Mouse (Mus musculus): ENCODE measurements around the gene Cfdp1. TPM values are rescaled to one million over a fixed set of nuclear protein-coding genes. Genes with fewer than 3 reads are reported as not detected.

Gene Cfdp1
- total and polyA plus RNA-seq, 3 experiments: 26.1 to 229 (median 160) TPM

DNA sequence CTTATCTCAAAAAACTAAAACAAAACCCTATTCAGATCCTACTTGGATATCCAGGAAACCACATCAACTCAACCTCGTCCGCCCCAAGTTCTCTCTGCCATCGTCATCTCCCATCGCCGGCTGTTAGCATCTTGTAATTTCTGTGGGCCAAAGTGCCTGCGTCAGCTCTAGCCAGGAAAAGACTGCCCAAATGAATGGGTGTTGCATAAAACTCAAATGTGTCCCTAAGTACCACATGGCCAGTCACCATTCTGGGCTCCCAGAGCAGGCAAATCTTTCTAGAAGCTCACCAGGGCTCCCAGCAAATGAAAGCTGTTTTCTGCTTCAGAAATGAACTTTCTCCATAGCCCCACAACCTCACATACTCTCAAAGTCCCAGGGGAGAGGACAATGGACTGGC, 112.5 kb downstream of the Cfdp1 start:
- no peak for ATAC-seq (ENCODE audit: extremely low read depth, insufficient number of reproducible peaks, low FRiP score, poor library complexity, severe bottlenecking)
- Histone ChIP-seq H3K9me3 (replicated peaks) (no peaks in the 10 kb centered on the region), H3K4me3 (ENCODE audit: low read depth, low read length) (no peak overlapping the region), H3K36me3 (replicated peaks) (no peaks in the 10 kb centered on the region), H3K4me1 (ENCODE audit: insufficient read depth, low read depth, low read length) (no peaks in the 10 kb centered on the region), H3K27me3 (ENCODE audit: insufficient read depth, low read length) (peaks cover 80% of the 10 kb centered on the region)
- DNase-seq (ENCODE audit: low spot score): no peak
- no peak for TF ChIP-seq GATA1 (IDR thresholded peaks at IDR 0.05; ENCODE audit: borderline replicate concordance, low read length)
- no peak for TF ChIP-seq GATA2 (IDR thresholded peaks at IDR 0.05; ENCODE audit: borderline replicate concordance, low read depth, low read length)
- no peak for TF ChIP-seq TAL1 (conservative IDR thresholded peaks at IDR 0.05; ENCODE audit: low read depth, low read length)
- no peak for TF ChIP-seq CTCF (IDR thresholded peaks at IDR 0.05; ENCODE audit: low read depth, low read length)
- TF ChIP-seq POLR2AphosphoS5 (IDR thresholded peaks at IDR 0.05; ENCODE audit: insufficient replicate concordance, low read depth, low read length): no peak

DNA sequence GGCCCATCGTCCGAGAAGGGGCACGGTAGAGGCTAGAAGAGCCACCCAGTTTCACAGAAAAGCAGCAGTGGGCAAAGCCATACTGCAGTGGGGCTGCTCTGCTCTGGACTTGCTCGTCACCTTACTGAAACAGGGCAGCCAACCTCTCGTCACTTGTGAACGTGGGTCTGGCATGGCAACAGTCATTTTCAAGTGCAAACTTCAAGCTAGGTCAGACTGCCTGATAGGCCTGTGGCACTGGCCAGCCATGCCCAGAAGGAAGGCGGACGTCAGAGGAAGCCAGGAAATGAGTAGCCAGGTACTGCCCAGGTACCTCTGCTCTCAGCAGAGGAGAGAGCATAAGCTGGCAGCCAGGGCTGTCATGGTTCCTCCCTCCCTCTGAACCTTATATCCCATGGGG, 113.1 kb downstream of the Cfdp1 start:
- peaks cover 82% of the 10 kb centered on the region for H3K27me3 ChIP-seq (ENCODE audit: insufficient read depth, low read length)
- DNase-seq (ENCODE audit: low spot score) (no peak), ATAC-seq (ENCODE audit: extremely low read depth, insufficient number of reproducible peaks, low FRiP score, poor library complexity, severe bottlenecking) (no peak)
- TF ChIP-seq GATA2 (IDR thresholded peaks at IDR 0.05; ENCODE audit: borderline replicate concordance, low read depth, low read length) (no peak), POLR2AphosphoS5 (IDR thresholded peaks at IDR 0.05; ENCODE audit: insufficient replicate concordance, low read depth, low read length) (no peak), GATA1 (IDR thresholded peaks at IDR 0.05; ENCODE audit: borderline replicate concordance, low read length) (no peak), TAL1 (conservative IDR thresholded peaks at IDR 0.05; ENCODE audit: low read depth, low read length) (no peak), CTCF (IDR thresholded peaks at IDR 0.05; ENCODE audit: low read depth, low read length) (no peak)
- H3K9me3 ChIP-seq (replicated peaks): no peaks in the 10 kb centered on the region
- no peaks in the 10 kb centered on the region for H3K4me1 ChIP-seq (ENCODE audit: insufficient read depth, low read depth, low read length)
- no peaks in the 10 kb centered on the region for H3K36me3 ChIP-seq (replicated peaks)
- no peak overlapping the region for H3K4me3 ChIP-seq (ENCODE audit: low read depth, low read length)

DNA sequence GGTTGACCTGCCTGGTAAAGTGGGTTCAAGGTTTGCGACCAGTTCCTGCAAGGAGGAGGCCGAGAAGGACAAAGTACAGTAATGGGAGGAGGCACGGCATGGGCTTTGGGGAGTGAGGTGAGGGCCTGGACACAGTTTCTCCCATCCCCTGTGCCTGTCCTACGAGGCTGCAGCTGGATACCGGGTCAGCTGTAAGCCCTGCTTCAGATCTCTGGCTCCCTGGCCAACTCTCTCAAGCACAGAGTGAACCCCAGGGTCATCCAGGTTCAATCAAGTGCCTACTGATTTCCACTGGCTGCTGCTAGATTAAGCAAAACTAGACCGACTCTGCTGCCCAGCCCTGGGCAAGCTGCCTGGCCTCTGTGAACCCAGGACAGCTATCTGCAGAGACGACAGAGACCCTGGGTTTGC, 113.8 kb downstream of the Cfdp1 start:
- no peak for ATAC-seq (ENCODE audit: extremely low read depth, insufficient number of reproducible peaks, low FRiP score, poor library complexity, severe bottlenecking)
- no peak for DNase-seq (ENCODE audit: low spot score)
- H3K4me3 ChIP-seq (ENCODE audit: low read depth, low read length): no peak overlapping the region
- no peaks in the 10 kb centered on the region for H3K36me3 ChIP-seq (replicated peaks)
- no peaks in the 10 kb centered on the region for H3K9me3 ChIP-seq (replicated peaks)
- TF ChIP-seq GATA1 (IDR thresholded peaks at IDR 0.05; ENCODE audit: borderline replicate concordance, low read length): no peak
- no peak for TF ChIP-seq POLR2AphosphoS5 (IDR thresholded peaks at IDR 0.05; ENCODE audit: insufficient replicate concordance, low read depth, low read length)
- TF ChIP-seq CTCF (IDR thresholded peaks at IDR 0.05; ENCODE audit: low read depth, low read length): no peak
- no peak for TF ChIP-seq TAL1 (conservative IDR thresholded peaks at IDR 0.05; ENCODE audit: low read depth, low read length)
- TF ChIP-seq GATA2 (IDR thresholded peaks at IDR 0.05; ENCODE audit: borderline replicate concordance, low read depth, low read length): no peak
- no peaks in the 10 kb centered on the region for H3K4me1 ChIP-seq (ENCODE audit: insufficient read depth, low read depth, low read length)
- H3K27me3 ChIP-seq (ENCODE audit: insufficient read depth, low read length): peaks cover 83% of the 10 kb centered on the region

DNA sequence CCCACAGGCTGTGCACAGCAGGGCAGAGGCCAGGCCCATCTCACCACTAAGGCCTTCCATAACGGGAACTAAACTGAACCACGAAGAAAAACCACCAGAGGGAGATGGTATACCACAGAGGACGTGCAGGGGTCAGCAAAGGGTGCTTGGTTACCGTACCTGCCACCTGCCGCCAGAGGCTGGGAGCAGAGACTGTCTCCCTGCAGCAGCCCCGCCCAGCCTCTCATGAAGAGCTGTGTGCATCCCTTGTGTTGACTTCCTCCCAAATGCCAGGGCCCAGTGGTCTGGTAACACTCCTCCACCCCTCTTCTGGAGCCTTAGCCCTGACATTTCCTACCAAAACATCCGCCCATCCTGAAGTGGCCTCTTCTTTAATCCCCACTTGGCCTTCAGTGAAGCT, 114.5 kb downstream of the Cfdp1 start:
- DNase-seq (ENCODE audit: low spot score) (no peak), ATAC-seq (ENCODE audit: extremely low read depth, insufficient number of reproducible peaks, low FRiP score, poor library complexity, severe bottlenecking) (no peak)
- Histone ChIP-seq H3K4me3 (ENCODE audit: low read depth, low read length) (no peak overlapping the region), H3K4me1 (ENCODE audit: insufficient read depth, low read depth, low read length) (no peaks in the 10 kb centered on the region), H3K36me3 (replicated peaks) (no peaks in the 10 kb centered on the region), H3K9me3 (replicated peaks) (no peaks in the 10 kb centered on the region), H3K27me3 (ENCODE audit: insufficient read depth, low read length) (peaks cover 88% of the 10 kb centered on the region)
- no peak for TF ChIP-seq GATA1 (IDR thresholded peaks at IDR 0.05; ENCODE audit: borderline replicate concordance, low read length)
- no peak for TF ChIP-seq CTCF (IDR thresholded peaks at IDR 0.05; ENCODE audit: low read depth, low read length)
- no peak for TF ChIP-seq TAL1 (conservative IDR thresholded peaks at IDR 0.05; ENCODE audit: low read depth, low read length)
- TF ChIP-seq GATA2 (IDR thresholded peaks at IDR 0.05; ENCODE audit: borderline replicate concordance, low read depth, low read length): no peak
- no peak for TF ChIP-seq POLR2AphosphoS5 (IDR thresholded peaks at IDR 0.05; ENCODE audit: insufficient replicate concordance, low read depth, low read length)

DNA sequence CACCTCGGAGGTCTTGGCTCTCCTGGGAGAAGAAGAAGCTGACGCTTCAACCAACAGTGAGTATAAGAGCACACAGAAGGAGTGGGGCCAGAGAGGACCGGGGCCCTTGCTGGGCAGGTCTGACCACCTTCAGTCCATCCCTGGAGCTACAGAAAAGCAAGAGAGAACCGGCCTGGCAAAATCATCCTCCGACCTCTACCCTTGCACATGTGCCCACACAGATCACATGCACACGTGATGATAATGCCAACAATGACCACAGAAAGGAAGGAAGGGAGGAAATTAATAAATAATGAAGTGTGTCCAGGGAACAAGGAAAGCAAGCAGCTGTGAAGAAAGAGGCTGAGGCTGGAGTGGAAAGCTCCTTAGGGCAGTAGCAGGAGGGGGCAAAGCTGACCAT, 115.2 kb downstream of the Cfdp1 start:
- no peak for TF ChIP-seq POLR2AphosphoS5 (IDR thresholded peaks at IDR 0.05; ENCODE audit: insufficient replicate concordance, low read depth, low read length)
- TF ChIP-seq CTCF (IDR thresholded peaks at IDR 0.05; ENCODE audit: low read depth, low read length): no peak
- TF ChIP-seq GATA2 (IDR thresholded peaks at IDR 0.05; ENCODE audit: borderline replicate concordance, low read depth, low read length): no peak
- TF ChIP-seq TAL1 (conservative IDR thresholded peaks at IDR 0.05; ENCODE audit: low read depth, low read length): no peak
- TF ChIP-seq GATA1 (IDR thresholded peaks at IDR 0.05; ENCODE audit: borderline replicate concordance, low read length): no peak
- ATAC-seq (ENCODE audit: extremely low read depth, insufficient number of reproducible peaks, low FRiP score, poor library complexity, severe bottlenecking): no peak
- Histone ChIP-seq H3K4me3 (ENCODE audit: low read depth, low read length) (no peak overlapping the region), H3K36me3 (replicated peaks) (no peaks in the 10 kb centered on the region), H3K27me3 (ENCODE audit: insufficient read depth, low read length) (peaks cover 88% of the 10 kb centered on the region), H3K4me1 (ENCODE audit: insufficient read depth, low read depth, low read length) (peaks cover 2% of the 10 kb centered on the region; the same call in 1 of the 2 replicates), H3K9me3 (replicated peaks) (no peaks in the 10 kb centered on the region)
- no peak for DNase-seq (ENCODE audit: low spot score)

DNA sequence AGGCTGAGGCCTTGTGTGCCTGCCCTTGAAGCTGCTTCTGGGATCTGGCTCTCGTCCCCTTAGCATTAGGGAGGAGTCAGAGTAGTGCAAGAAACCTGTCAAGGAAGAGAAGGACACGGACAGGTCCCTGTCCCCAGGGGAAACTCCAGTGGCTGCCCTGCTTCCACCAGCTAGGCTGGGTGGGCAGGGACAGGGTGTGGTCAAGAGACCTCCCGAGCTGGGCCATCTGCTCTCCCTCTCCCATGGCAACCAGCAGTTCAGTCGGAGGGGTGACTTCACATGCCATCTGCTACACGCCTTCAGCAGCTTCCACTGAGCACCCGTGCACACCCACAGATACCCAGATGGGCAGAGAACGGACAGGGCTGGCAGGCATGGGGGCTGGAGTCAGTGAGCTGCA, 117.8 kb downstream of the Cfdp1 start:
- no peaks in the 10 kb centered on the region for H3K9me3 ChIP-seq (replicated peaks)
- H3K36me3 ChIP-seq (replicated peaks): no peaks in the 10 kb centered on the region
- no peak for DNase-seq (ENCODE audit: low spot score)
- TF ChIP-seq CTCF (IDR thresholded peaks at IDR 0.05; ENCODE audit: low read depth, low read length) (no peak), GATA1 (IDR thresholded peaks at IDR 0.05; ENCODE audit: borderline replicate concordance, low read length) (no peak), TAL1 (conservative IDR thresholded peaks at IDR 0.05; ENCODE audit: low read depth, low read length) (no peak), POLR2AphosphoS5 (IDR thresholded peaks at IDR 0.05; ENCODE audit: insufficient replicate concordance, low read depth, low read length) (no peak), GATA2 (IDR thresholded peaks at IDR 0.05; ENCODE audit: borderline replicate concordance, low read depth, low read length) (no peak)
- no peak overlapping the region for H3K4me3 ChIP-seq (ENCODE audit: low read depth, low read length)
- ATAC-seq (ENCODE audit: extremely low read depth, insufficient number of reproducible peaks, low FRiP score, poor library complexity, severe bottlenecking): no peak
- peaks cover 88% of the 10 kb centered on the region for H3K27me3 ChIP-seq (ENCODE audit: insufficient read depth, low read length)
- peaks cover 22% of the 10 kb centered on the region for H3K4me1 ChIP-seq (ENCODE audit: insufficient read depth, low read depth, low read length)
